Mouse (Mus musculus) heart, postnatal 0 days (tissue): ENCODE data around the gene Ncs1. TPM values are rescaled to one million over a fixed set of nuclear protein-coding genes. Genes with fewer than 3 reads are reported as not detected.

ENCODE experiments used
- ATAC-seq: fragments of 200-750 bp; cut with Nextera tagmentation; 2 replicates; pipeline ENCODE4 v1.8.0; 2017; ENCODE audit warnings: low read depth, moderate number of reproducible peaks, moderate library complexity; ENCODE audit not compliant: insufficient read depth
- DNase-seq: peaks from one replicate; pipeline ENCODE4 v3.0.0-alpha.2; 2016; ENCODE audit warnings: low spot score
- H3K27ac ChIP-seq: fragments of 300-500 bp; sonication (generic); 2 replicates; pipeline ENCODE4 v1.5.1; 2014; ENCODE audit warnings: low read depth, mild to moderate bottlenecking
- H3K27me3 ChIP-seq: fragments of 300-500 bp; sonication (generic); 2 replicates; pipeline ENCODE4 v1.6.1; 2014; ENCODE audit warnings: low read length, mixed read lengths; ENCODE audit not compliant: control insufficient read depth, insufficient read depth
- H3K36me3 ChIP-seq: fragments of 300-500 bp; sonication (generic); replicated peaks from 2 replicates; pipeline ENCODE4 v1.6.1; 2014; ENCODE audit warnings: low read length, mixed read lengths; ENCODE audit not compliant: control insufficient read depth, insufficient read depth
- H3K4me1 ChIP-seq: fragments of 300-500 bp; sonication (generic); 2 replicates; pipeline ENCODE4 v1.6.1; 2014; ENCODE audit warnings: antibody characterized with exemption; ENCODE audit not compliant: control insufficient read depth, insufficient read depth
- H3K4me2 ChIP-seq: fragments of 300-500 bp; sonication (generic); 2 replicates; pipeline ENCODE4 v1.6.1; 2014; ENCODE audit warnings: low read depth, mild to moderate bottlenecking, low read length, moderate library complexity
- H3K4me3 ChIP-seq: fragments of 300-500 bp; sonication (generic); 2 replicates; pipeline ENCODE4 v1.5.1; 2014; ENCODE audit warnings: low read depth, low read length
- H3K9ac ChIP-seq: fragments of 300-500 bp; sonication (generic); replicated peaks from 2 replicates; pipeline ENCODE4 v1.6.1; 2014; ENCODE audit warnings: low read depth, low read length, mixed read lengths
- H3K9me3 ChIP-seq: fragments of 300-500 bp; sonication (generic); replicated peaks from 2 replicates; pipeline ENCODE4 v1.6.1; 2016; ENCODE audit warnings: low read length; ENCODE audit not compliant: control insufficient read depth
- CTCF ChIP-seq: IDR thresholded peaks from 2 replicates; pipeline ENCODE4 v1.5.1; 2016; ENCODE audit warnings: antibody characterized with exemption, control low read depth, low read depth
- EP300 ChIP-seq: IDR thresholded peaks from 2 replicates; pipeline ENCODE4 v1.6.1; 2016; ENCODE audit warnings: antibody characterized with exemption, low read depth
- WGBS: fragments of 180-500 bp; shearing (Covaris S2); extraction: QIAGEN DNeasy Blood & Tissue Kit; methylation state at CpG from one replicate; pipeline ENCODE4 v1.1.7; 2014; 5-methylcytosine and 5-hydroxymethylcytosine counted together
- polyA plus RNA-seq: library from polyadenylated mRNA; unstranded; fragments of >200 nt; fragmentation: Nextera tagmentation; extraction: Ambion mirVana; gene quantifications from 2 replicates; pipeline ENCODE4 v1.2.1, GENCODE M21; 2015
- total RNA-seq: library from RNA; depleted of rRNA; stranded (reverse); fragments of >200 nt; gene quantifications from 2 replicates; pipeline ENCODE4 v1.2.3, GENCODE M21; 2014; ENCODE audit warnings: low replicate concordance

Ncs1 gene
- total and polyA plus RNA-seq, 2 experiments from 2014 or later = 18.6 to 31.4 TPM

DNA sequence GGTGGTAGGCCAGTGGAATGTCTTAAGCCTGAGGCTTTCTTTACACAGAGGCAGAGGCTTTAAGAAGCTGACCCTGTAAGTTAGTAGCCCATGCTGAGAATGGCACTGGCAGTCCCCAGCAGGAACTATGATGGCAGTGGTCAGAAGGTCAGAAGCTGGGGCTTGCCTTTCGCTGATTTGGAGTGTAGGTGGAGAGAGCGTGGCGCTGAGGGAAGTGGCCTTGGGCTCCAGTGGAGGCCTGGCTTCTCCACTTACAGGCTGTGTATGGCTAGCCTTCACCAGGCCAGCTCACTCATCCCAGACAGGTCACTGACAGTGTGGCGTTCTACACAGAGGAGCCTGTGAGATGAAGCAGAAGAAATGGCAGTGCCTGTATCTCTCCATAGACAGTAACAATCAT, 42.7 kb upstream of the Ncs1 start:
- Histone ChIP-seq H3K27me3 (no peaks in the 10 kb centered on the region), H3K36me3 (peaks cover 10% of the 10 kb centered on the region; the same call in 1 of the 2 replicates), H3K9ac (no peak overlapping the region), H3K4me3 (no peak overlapping the region), H3K9me3 (no peaks in the 10 kb centered on the region), H3K4me2 (no peak overlapping the region), H3K27ac (no peak overlapping the region), H3K4me1 (peaks cover 49% of the 10 kb centered on the region)
- no peak for DNase-seq
- ATAC-seq = no peak
- TF ChIP-seq EP300 (no peak), CTCF (no peak)
- 81% methylated on average over 4 of the region's 4 CpGs for WGBS

DNA sequence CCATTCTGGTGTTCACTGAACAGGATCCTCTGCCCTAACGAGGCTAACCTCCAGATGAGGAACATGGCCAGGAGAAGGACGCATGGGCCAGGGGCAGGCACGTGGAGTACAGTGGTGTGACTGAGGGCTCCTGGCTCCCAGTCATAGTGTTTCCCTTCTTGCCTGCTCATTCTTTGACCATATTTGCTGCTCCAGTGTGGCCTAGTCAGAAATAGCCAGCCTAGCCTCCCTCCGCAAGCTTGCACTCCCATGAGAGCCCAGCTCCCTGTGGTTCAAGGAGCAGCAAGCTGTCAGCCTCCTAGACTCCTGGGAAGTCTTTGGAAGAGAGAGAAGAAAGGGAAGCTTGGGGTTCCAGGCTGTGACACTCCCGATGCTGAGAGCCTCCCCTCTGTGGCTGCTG, 40.9 kb upstream of the Ncs1 start:
- TF ChIP-seq CTCF (no peak), EP300 (no peak)
- peaks cover 12% of the 10 kb centered on the region; the same call in 1 of the 2 replicates for H3K36me3 ChIP-seq
- ATAC-seq (0 out of 2 replicates have a peak, but pooled peaks have one; percentile 13), DNase-seq (no peak)
- no peak overlapping the region for H3K4me3 ChIP-seq
- H3K27ac ChIP-seq = peak overlapping the region; percentile 51
- H3K9ac ChIP-seq = 0 out of 2 replicates have a peak overlapping the region, but pooled peaks have one; percentile 18
- H3K27me3 ChIP-seq = no peaks in the 10 kb centered on the region
- H3K9me3 ChIP-seq = no peaks in the 10 kb centered on the region
- H3K4me1 ChIP-seq = peaks cover 49% of the 10 kb centered on the region
- WGBS = 36% methylated on average over 5 of the region's 5 CpGs
- no peak overlapping the region for H3K4me2 ChIP-seq

DNA sequence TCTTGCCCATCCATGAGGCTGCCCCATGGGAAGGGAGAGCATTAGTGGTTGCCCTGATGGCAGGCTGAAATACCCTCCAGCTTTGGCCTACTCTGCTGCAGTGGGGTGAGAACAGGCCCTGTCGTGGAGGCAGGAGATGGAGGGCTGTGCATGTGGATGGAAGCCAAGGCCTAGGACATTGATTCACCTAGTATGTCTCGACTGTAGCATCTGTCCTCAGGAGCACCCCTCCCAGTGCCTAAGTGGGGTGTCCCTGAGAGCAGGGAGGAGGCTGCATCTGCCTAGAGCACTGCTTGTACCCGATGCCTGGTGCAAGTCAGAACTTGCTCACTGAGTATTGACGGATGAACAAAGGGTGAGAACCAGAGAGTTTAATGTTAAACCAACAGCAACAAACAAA, 39.4 kb upstream of the Ncs1 start:
- DNase-seq = no peak
- peaks cover 45% of the 10 kb centered on the region for H3K4me1 ChIP-seq
- no peak for TF ChIP-seq CTCF
- no peak for TF ChIP-seq EP300
- no peak overlapping the region for H3K9ac ChIP-seq
- ATAC-seq = no peak
- WGBS = 66% methylated on average over 4 of the region's 4 CpGs
- H3K36me3 ChIP-seq = peaks cover 16% of the 10 kb centered on the region; the same call in 1 of the 2 replicates
- H3K27me3 ChIP-seq = no peaks in the 10 kb centered on the region
- H3K9me3 ChIP-seq = no peaks in the 10 kb centered on the region
- no peak overlapping the region for H3K27ac ChIP-seq
- no peak overlapping the region for H3K4me2 ChIP-seq
- no peak overlapping the region for H3K4me3 ChIP-seq

DNA sequence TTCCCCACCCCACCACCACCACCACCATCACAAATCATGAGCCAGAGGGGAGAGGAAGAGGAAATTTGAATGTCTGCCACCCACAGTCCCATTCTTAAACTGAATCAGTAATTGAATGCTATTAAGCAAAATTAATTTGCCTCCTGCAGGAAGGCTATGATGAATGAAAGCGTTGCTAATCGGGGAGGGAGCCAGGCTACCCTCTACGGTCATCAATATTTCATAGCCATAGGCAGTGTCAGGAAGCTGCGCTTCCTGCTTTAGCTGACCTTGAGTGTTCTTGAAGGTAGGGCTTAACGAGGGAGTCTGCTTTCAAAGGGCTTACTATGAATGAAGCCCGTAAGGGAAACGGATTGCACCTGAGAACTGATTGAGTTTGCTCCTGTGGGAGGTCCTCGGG, 38.7 kb upstream of the Ncs1 start:
- no peak overlapping the region for H3K9ac ChIP-seq
- H3K27me3 ChIP-seq = no peaks in the 10 kb centered on the region
- TF ChIP-seq EP300 = no peak
- TF ChIP-seq CTCF = no peak
- H3K27ac ChIP-seq = 0 out of 2 replicates have a peak overlapping the region, but pooled peaks have one; percentile 21
- peaks cover 16% of the 10 kb centered on the region; the same call in 1 of the 2 replicates for H3K36me3 ChIP-seq
- no peak overlapping the region for H3K4me2 ChIP-seq
- WGBS = 60% methylated on average over 8 of the region's 8 CpGs
- no peak overlapping the region for H3K4me3 ChIP-seq
- H3K4me1 ChIP-seq = peaks cover 42% of the 10 kb centered on the region
- no peak for ATAC-seq
- no peak for DNase-seq
- no peaks in the 10 kb centered on the region for H3K9me3 ChIP-seq

DNA sequence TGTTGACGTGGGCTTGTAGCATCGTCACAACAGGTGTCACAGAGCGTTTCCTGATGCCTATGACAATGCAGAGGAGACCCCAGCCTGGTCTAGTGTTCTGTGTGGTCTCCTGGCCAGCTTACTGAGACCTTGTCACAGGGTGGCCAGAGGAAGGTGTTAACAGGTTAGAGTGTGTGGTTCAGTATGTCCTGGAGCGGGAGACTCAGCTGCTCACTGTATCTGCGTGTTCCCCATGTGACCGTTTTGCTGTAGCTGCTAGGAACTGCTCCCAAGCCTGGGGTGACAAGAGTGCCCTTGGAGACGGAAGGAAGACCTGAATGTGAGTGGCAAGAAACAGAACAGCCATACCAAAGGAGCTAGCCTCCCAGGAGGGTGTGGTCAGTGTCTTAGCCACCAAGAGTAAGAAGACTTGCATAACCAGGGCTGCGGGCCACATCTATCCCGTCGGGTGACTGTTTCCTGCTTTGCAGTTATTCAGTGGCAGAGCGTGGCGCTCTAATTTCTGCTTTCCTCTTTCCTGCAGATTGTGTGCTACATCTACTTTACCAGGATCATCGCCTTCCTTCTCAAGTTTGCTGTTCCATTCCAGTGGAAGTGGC, 37.0 kb upstream of the Ncs1 start:
- Histone ChIP-seq H3K4me2 (no peak overlapping the region), H3K9me3 (no peaks in the 10 kb centered on the region), H3K4me3 (no peak overlapping the region), H3K27ac (peak overlapping the region; percentile 87), H3K4me1 (peaks cover 28% of the 10 kb centered on the region; the same call in 1 of the 2 replicates), H3K27me3 (no peaks in the 10 kb centered on the region), H3K9ac (no peak overlapping the region), H3K36me3 (peaks cover 21% of the 10 kb centered on the region; the same call in 1 of the 2 replicates)
- peak; percentile 80 for ATAC-seq
- no peak for TF ChIP-seq CTCF
- no peak for TF ChIP-seq EP300
- DNase-seq = peak; percentile 85
- 63% methylated on average over 13 of the region's 13 CpGs for WGBS

DNA sequence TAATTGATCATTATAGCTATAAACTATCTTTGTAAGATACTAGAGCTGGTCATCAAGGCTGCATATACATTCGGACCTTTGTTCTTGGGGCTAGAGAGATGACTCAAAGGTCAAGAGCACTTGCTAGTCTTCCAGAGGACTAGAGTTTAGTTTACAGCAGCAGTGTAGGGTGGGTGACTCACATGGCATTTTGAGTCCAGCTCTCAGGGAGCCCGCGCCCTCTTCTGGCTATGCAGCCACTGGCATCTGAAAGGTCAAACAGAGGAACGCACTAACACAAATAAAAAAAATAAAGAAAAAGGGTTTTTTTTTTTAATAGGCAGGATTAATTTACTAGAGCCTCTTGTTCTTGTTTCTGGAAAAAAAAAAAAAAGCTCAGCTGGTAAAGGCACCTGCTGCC, 36.1 kb upstream of the Ncs1 start:
- DNase-seq (no peak), ATAC-seq (no peak)
- H3K9me3 ChIP-seq = no peaks in the 10 kb centered on the region
- H3K36me3 ChIP-seq = peaks cover 23% of the 10 kb centered on the region; the same call in 1 of the 2 replicates
- H3K27me3 ChIP-seq = no peaks in the 10 kb centered on the region
- H3K4me1 ChIP-seq = peaks cover 21% of the 10 kb centered on the region
- WGBS = 71% methylated on average over 4 of the region's 4 CpGs
- no peak overlapping the region for H3K4me2 ChIP-seq
- no peak overlapping the region for H3K9ac ChIP-seq
- TF ChIP-seq EP300 = no peak
- peak; percentile 27; the same call in 1 of the 2 replicates for TF ChIP-seq CTCF
- peak overlapping the region; percentile 87 for H3K27ac ChIP-seq
- H3K4me3 ChIP-seq = no peak overlapping the region
